Mouse (Mus musculus) kidney, embryonic 14.5 days (tissue): Measurements from ENCODE around the gene Tmem170b. TPM values are rescaled to one million over a fixed set of nuclear protein-coding genes. Genes with fewer than 3 reads are reported as not detected.

Experiments used
- ATAC-seq: fragments of 200-750 bp; cut with Nextera tagmentation; 2 replicates; pipeline ENCODE4 v1.8.0; 2017; ENCODE audit warnings: moderate number of reproducible peaks, mild to moderate bottlenecking, moderate TSS enrichment, moderate library complexity; ENCODE audit not compliant: low FRiP score, low TSS enrichment
- H3K27ac ChIP-seq: fragments of 300-500 bp; sonication (generic); 2 replicates; pipeline ENCODE4 v1.5.1; 2014; ENCODE audit warnings: low read depth, mild to moderate bottlenecking, low read length, moderate library complexity, mixed read lengths
- H3K27me3 ChIP-seq: fragments of 300-500 bp; sonication (generic); 2 replicates; pipeline ENCODE4 v1.6.1; 2014; ENCODE audit warnings: mild to moderate bottlenecking, low read length; ENCODE audit not compliant: control insufficient read depth, insufficient read depth
- H3K36me3 ChIP-seq: fragments of 300-500 bp; sonication (generic); 2 replicates; pipeline ENCODE4 v1.6.1; 2014; ENCODE audit warnings: low read length, mixed read lengths; ENCODE audit not compliant: control insufficient read depth, insufficient read depth
- H3K4me1 ChIP-seq: fragments of 300-500 bp; sonication (generic); 2 replicates; pipeline ENCODE4 v1.6.1; 2014; ENCODE audit warnings: low read length, mixed read lengths; ENCODE audit not compliant: control insufficient read depth, insufficient read depth
- H3K4me2 ChIP-seq: fragments of 300-500 bp; sonication (generic); replicated peaks from 2 replicates; pipeline ENCODE4 v1.6.1; 2014; ENCODE audit warnings: low read depth, mild to moderate bottlenecking, low read length
- H3K4me3 ChIP-seq: fragments of 300-500 bp; sonication (generic); 2 replicates; pipeline ENCODE4 v1.5.1; 2014; ENCODE audit warnings: mild to moderate bottlenecking, low read length
- H3K9ac ChIP-seq: fragments of 300-500 bp; sonication (generic); 2 replicates; pipeline ENCODE4 v1.6.1; 2014; ENCODE audit warnings: low read depth, mild to moderate bottlenecking, low read length, moderate library complexity
- H3K9me3 ChIP-seq: fragments of 300-500 bp; sonication (generic); 2 replicates; pipeline ENCODE4 v1.6.1; 2016; ENCODE audit warnings: low read length; ENCODE audit not compliant: control insufficient read depth
- WGBS: fragments of 180-500 bp; shearing (Covaris S2); extraction: QIAGEN DNeasy Blood & Tissue Kit; methylation state at CpG from one replicate; pipeline ENCODE4 v1.1.7; 2014; 5-methylcytosine and 5-hydroxymethylcytosine counted together
- polyA plus RNA-seq: library from polyadenylated mRNA; unstranded; fragments of >200 nt; fragmentation: Nextera tagmentation; extraction: Ambion mirVana; gene quantifications from 2 replicates; pipeline ENCODE4 v1.2.1, GENCODE M21; 2014

The Tmem170b gene
- polyA plus RNA-seq, 1 experiment from 2014 or later = 13.6 TPM

- Histone ChIP-seq H3K9ac (no peak overlapping the region), H3K27ac (no peak overlapping the region), H3K4me3 (no peak overlapping the region), H3K4me2 (no peak overlapping the region), H3K27me3 (no peaks in the 10 kb centered on the region), H3K36me3 (no peaks in the 10 kb centered on the region), H3K4me1 (no peaks in the 10 kb centered on the region), H3K9me3 (no peaks in the 10 kb centered on the region)
- 85% methylated on average over 3 of the region's 3 CpGs for WGBS
- ATAC-seq = no peak
These were observed 1.9 kb downstream of the Tmem170b start for GRCm38 (mm10) chr13:41607589-41607988.

DNA sequence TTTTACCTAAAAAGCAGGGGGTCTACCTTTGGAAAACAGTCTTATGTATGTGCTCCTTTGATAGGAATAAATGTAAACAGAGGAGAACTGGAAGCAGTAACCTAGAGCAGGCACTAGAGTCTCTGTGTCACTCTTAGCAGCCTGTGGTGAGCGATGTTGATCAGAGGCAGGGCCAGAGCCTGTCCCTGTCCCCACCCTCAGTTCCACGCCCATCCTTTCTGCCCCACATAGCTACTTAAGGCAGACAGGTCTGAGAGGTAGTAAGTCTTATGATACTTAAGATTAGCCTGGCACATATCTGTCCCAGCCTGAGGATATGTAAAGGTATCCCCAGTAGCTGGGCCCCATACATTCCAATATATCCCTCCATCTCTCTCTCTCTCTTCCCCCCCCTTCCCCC lies 2.9 kb downstream of the Tmem170b start:
- no peak overlapping the region for H3K9ac ChIP-seq

GRCm38 (mm10) chr13:41611046-41611445 lies 5.3 kb downstream of the Tmem170b start:
- Histone ChIP-seq H3K4me3 (no peak overlapping the region), H3K27me3 (no peaks in the 10 kb centered on the region), H3K4me2 (no peak overlapping the region), H3K27ac (no peak overlapping the region), H3K9ac (no peak overlapping the region), H3K4me1 (no peaks in the 10 kb centered on the region), H3K9me3 (no peaks in the 10 kb centered on the region), H3K36me3 (no peaks in the 10 kb centered on the region)
- ATAC-seq = no peak
- WGBS = 85% methylated on average over 1 of the region's 1 CpGs

More for the DNA sequence above, 2.9 kb downstream of the Tmem170b start:
- no peak for ATAC-seq
- no peaks in the 10 kb centered on the region for H3K36me3 ChIP-seq
- no peaks in the 10 kb centered on the region for H3K4me1 ChIP-seq
- H3K27me3 ChIP-seq = no peaks in the 10 kb centered on the region
- no peak overlapping the region for H3K4me2 ChIP-seq
- H3K9me3 ChIP-seq = no peaks in the 10 kb centered on the region
- no peak overlapping the region for H3K27ac ChIP-seq
- H3K4me3 ChIP-seq = no peak overlapping the region
- WGBS = 88% methylated on average over 2 of the region's 2 CpGs

GRCm38 (mm10) chr13:41614539-41614938 lies 8.8 kb downstream of the Tmem170b start:
- no peak overlapping the region for H3K4me2 ChIP-seq
- no peaks in the 10 kb centered on the region for H3K27me3 ChIP-seq
- H3K9me3 ChIP-seq = no peaks in the 10 kb centered on the region
- no peaks in the 10 kb centered on the region for H3K4me1 ChIP-seq
- no peak for ATAC-seq
- H3K36me3 ChIP-seq = no peaks in the 10 kb centered on the region
- no peak overlapping the region for H3K9ac ChIP-seq
- 78% methylated on average over 2 of the region's 2 CpGs for WGBS
- H3K27ac ChIP-seq = no peak overlapping the region
- H3K4me3 ChIP-seq = no peak overlapping the region

DNA sequence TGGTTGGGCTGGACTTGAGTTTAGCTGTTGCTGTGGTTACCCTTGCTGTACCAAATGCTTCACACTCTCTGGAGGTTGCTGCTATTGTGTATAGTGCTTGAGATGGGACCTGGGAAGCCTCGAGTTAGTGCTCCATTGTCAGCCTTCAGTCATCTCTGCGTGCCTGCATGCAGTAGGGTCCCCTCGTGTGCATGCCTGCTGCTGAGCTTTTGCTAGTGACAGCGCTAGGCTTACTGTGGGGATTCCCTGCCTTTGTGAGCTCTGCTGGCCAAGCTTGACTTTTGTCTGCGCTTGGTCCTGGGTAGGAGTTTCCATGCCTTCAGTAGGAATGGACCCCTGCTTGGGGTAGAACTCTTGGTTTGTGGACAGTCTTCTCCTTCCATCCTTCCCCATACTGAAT lies 9.3 kb downstream of the Tmem170b start:
- Histone ChIP-seq H3K9me3 (no peaks in the 10 kb centered on the region), H3K4me1 (no peaks in the 10 kb centered on the region), H3K4me2 (no peak overlapping the region), H3K27me3 (no peaks in the 10 kb centered on the region), H3K36me3 (no peaks in the 10 kb centered on the region), H3K27ac (no peak overlapping the region), H3K9ac (no peak overlapping the region), H3K4me3 (no peak overlapping the region)
- 73% methylated on average over 5 of the region's 5 CpGs for WGBS
- ATAC-seq = no peak

- Histone ChIP-seq H3K36me3 (no peaks in the 10 kb centered on the region), H3K9ac (no peak overlapping the region), H3K4me3 (no peak overlapping the region), H3K4me2 (no peak overlapping the region), H3K27me3 (no peaks in the 10 kb centered on the region), H3K4me1 (no peaks in the 10 kb centered on the region), H3K9me3 (no peaks in the 10 kb centered on the region), H3K27ac (no peak overlapping the region)
- ATAC-seq = no peak
- WGBS = 88% methylated on average over 4 of the region's 4 CpGs
These were observed 13.8 kb downstream of the Tmem170b start for GRCm38 (mm10) chr13:41619470-41619869.

GRCm38 (mm10) chr13:41620132-41620531 lies 14.4 kb downstream of the Tmem170b start:
- no peak overlapping the region for H3K9ac ChIP-seq
- no peaks in the 10 kb centered on the region for H3K36me3 ChIP-seq
- no peak overlapping the region for H3K27ac ChIP-seq
- no peak overlapping the region for H3K4me2 ChIP-seq
- no peaks in the 10 kb centered on the region for H3K4me1 ChIP-seq
- ATAC-seq = no peak
- no peaks in the 10 kb centered on the region for H3K9me3 ChIP-seq
- H3K4me3 ChIP-seq = no peak overlapping the region
- 82% methylated on average over 4 of the region's 4 CpGs for WGBS
- no peaks in the 10 kb centered on the region for H3K27me3 ChIP-seq

DNA sequence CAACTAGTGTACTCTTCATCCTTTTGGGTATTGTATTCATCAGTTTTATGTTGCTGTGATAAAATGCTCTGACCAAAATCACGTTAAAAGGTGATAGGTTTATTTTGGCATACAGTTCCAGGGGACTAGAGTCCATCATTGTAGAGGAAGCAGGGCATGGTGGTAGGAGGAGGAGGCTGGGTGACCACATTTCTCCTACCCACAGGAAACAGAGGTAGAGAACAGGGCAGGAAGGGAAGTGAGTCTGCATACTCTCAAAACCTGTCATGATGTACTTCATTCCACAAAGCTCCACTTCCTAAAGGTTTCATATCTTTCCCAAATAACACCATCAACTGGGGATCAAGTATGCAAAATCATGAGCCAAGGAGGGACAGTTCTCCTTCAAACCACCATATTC lies 18.4 kb downstream of the Tmem170b start:
- Histone ChIP-seq H3K27me3 (no peaks in the 10 kb centered on the region), H3K9ac (no peak overlapping the region), H3K4me1 (peaks cover 6% of the 10 kb centered on the region; the same call in 1 of the 2 replicates), H3K9me3 (no peaks in the 10 kb centered on the region), H3K4me2 (no peak overlapping the region), H3K27ac (no peak overlapping the region), H3K4me3 (no peak overlapping the region), H3K36me3 (no peaks in the 10 kb centered on the region; the same call in 1 of the 2 replicates)
- no peak for ATAC-seq
- WGBS = 73% methylated on average over 1 of the region's 1 CpGs

GRCm38 (mm10) chr13:41625248-41625647 lies 19.5 kb downstream of the Tmem170b start:
- 84% methylated on average over 3 of the region's 3 CpGs for WGBS
- no peak overlapping the region for H3K9ac ChIP-seq
- no peaks in the 10 kb centered on the region; the same call in 1 of the 2 replicates for H3K36me3 ChIP-seq
- H3K4me1 ChIP-seq = peaks cover 6% of the 10 kb centered on the region; the same call in 1 of the 2 replicates
- no peaks in the 10 kb centered on the region for H3K9me3 ChIP-seq
- H3K27me3 ChIP-seq = no peaks in the 10 kb centered on the region
- H3K4me2 ChIP-seq = no peak overlapping the region
- ATAC-seq = no peak
- H3K27ac ChIP-seq = no peak overlapping the region
- no peak overlapping the region for H3K4me3 ChIP-seq
